Comparison of ENCODE assay signal across 8 mouse cellular contexts in the genomic region with DNA sequence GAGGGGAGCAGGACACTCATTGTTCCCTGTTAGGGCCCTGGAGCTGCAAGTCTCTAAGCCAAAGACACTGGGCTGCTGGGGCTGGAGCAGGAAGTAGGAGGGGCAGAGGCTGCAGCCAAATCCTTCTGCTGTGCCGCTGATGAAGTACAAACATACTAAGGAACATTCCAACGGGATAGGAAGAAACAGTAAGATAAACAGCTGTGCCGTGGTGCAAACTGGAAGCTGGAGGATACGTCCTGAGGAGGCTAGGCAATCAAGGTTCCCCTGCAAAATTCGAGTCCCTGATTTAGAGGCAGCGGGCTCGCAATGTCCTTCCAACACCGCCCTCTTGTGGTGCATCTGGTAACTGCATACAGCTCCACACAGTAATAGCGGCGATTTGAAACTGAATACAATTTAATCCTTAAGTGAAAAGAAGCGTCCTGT. TPM values are rescaled to one million over a fixed set of nuclear protein-coding genes. Genes with fewer than 3 reads are reported as not detected.
DNase-seq lines count a peak whose midpoint lies in the region; ATAC-seq and TF ChIP-seq lines count a peak whose summit lies in the region.

No protein-coding gene starts in this region.

- peak; percentile 61 for ATAC-seq in inflammation-experienced regulatory T-cells, adult 6 months

- no peaks in the 10 kb centered on the region for H3K4me1 ChIP-seq in cortical plate, adult 2 months (ENCODE audit: control insufficient read depth, insufficient read depth, low read length)

- TF ChIP-seq POLR2A in cortical plate, adult 2 months (IDR thresholded peaks at IDR 0.05; ENCODE audit: extremely low read depth, insufficient read depth, low read length), result no peak

- H3K4me3 ChIP-seq in cortical plate, adult 2 months (ENCODE audit: insufficient read depth, low read length), result no peak overlapping the region

- peak; percentile 85 for DNase-seq in adipocyte (ENCODE audit: low spot score)
- peak; percentile 81 for DNase-seq in gastrocnemius, postnatal 14 days
- DNase-seq in left cerebral cortex, postnatal 14 days (ENCODE audit: low spot score in 2 of 2), result peak; percentile 84 to 93
- peak; percentile 83 for DNase-seq in mesoderm, embryonic 11.5 days (ENCODE audit: low read depth, low spot score)
- DNase-seq in right cerebral cortex, postnatal 4 days, result peak; percentile 98
- DNase-seq in yolk sac, embryonic 10.5 days (ENCODE audit: low spot score), result peak; percentile 67

- H3K27ac ChIP-seq in cortical plate, adult 2 months (ENCODE audit: insufficient read depth, low read length), result no peak overlapping the region

- TF ChIP-seq CTCF in cortical plate, adult 2 months (IDR thresholded peaks at IDR 0.05; ENCODE audit: extremely low read depth, insufficient read depth, low read length), result peak; percentile 96

- intact Hi-C loops in gastrocnemius, postnatal 14 days (cut with DNase I; ENCODE audit: low total_unique reads), result loop anchor here (2.0 kb wide), 1 partner anchor 93 kb away; no protein-coding TSS in a partner anchor
- intact Hi-C loops in left cerebral cortex, postnatal 14 days (cut with DNase I), result loop anchor here (1.0 to 5.0 kb wide), 2 partner anchors 98 to 142 kb away; no protein-coding TSS in a partner anchor

RNA-seq across cellular contexts. Expression of a gene that starts 39.3 kb away (rescaled TPM):
- 1.9 and 2.6 TPM in 2 replicates for polyA plus RNA-seq in cortical plate, adult 2 months (2012; rRNA removed)
- under 1 TPM in 1 of 2 experiments, not detected in 1; 0.10 TPM for total RNA-seq in gastrocnemius, postnatal 14 days (2021)
- polyA plus RNA-seq in inflammation-experienced regulatory T-cells, adult 6 months (2017; shearing (Covaris generic)), result not detected
- total RNA-seq in left cerebral cortex, postnatal 14 days (2021), result 1 to 10 TPM; 1.6 to 1.8 TPM

RNA-seq across cellular contexts. Expression of a gene that starts 39.5 kb away (rescaled TPM):
- polyA plus RNA-seq in cortical plate, adult 2 months (2012; rRNA removed), result 120 and 122 TPM in 2 replicates
- total RNA-seq in gastrocnemius, postnatal 14 days (2021), result 10 to 100 TPM in 1 of 2 experiments, 1 to 10 TPM in 1; 8.6 to 13.4 TPM
- under 1 TPM in 2 of 3 experiments, not detected in 1; 0.57 to 0.92 TPM for polyA plus RNA-seq in inflammation-experienced regulatory T-cells, adult 6 months (2017; shearing (Covaris generic))
- total RNA-seq in left cerebral cortex, postnatal 14 days (2021), result 100 to 1,000 TPM; 224 to 233 TPM

Comparison
In these comparisons a context has a peak if more than half of its experiments do, and no peak if none do; other contexts are left out.
1. RNA of a gene that starts 39.5 kb away (total RNA-seq): 224 to 233 TPM in left cerebral cortex, postnatal 14 days; 8.6 to 13.4 TPM in gastrocnemius, postnatal 14 days; every median in the first group is over 10 times any median in the second.
2. Peak in every context shown above with its lines, with median percentiles within 50 percentile points of each other: DNase-seq.